Mouse (Mus musculus): ENCODE results near the gene Shb. TPM values are rescaled to one million over a fixed set of nuclear protein-coding genes. Genes with fewer than 3 reads are reported as not detected.

Shb gene
- polyA plus RNA-seq (2012; fragmentation: generic; extraction: Trizol) = 10 to 100 TPM; 21.6 to 23.5 TPM

DNA sequence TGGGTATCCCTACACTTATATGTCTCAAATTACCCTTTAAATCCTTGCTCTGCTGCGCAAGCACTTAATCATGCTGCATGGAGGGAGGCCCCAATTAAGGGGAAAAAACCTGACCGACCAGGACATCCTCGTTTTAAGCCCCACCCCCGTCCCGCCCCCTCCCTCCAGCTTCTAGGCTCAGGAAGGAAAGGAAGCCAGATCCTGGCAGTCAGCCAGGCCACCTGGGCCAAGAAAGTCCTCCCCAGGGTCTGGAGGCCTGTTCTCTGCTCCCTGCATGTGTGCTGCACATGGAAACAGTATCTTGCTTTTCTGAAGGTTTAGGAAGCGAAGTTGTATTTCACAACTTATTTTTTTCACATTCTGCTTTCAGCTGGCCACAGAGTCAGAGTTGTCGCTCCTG lies at the start of gene Shb:
Shb (minus strand) TSS at position 96 of the 400 bp plus-strand sequence.

DNA sequence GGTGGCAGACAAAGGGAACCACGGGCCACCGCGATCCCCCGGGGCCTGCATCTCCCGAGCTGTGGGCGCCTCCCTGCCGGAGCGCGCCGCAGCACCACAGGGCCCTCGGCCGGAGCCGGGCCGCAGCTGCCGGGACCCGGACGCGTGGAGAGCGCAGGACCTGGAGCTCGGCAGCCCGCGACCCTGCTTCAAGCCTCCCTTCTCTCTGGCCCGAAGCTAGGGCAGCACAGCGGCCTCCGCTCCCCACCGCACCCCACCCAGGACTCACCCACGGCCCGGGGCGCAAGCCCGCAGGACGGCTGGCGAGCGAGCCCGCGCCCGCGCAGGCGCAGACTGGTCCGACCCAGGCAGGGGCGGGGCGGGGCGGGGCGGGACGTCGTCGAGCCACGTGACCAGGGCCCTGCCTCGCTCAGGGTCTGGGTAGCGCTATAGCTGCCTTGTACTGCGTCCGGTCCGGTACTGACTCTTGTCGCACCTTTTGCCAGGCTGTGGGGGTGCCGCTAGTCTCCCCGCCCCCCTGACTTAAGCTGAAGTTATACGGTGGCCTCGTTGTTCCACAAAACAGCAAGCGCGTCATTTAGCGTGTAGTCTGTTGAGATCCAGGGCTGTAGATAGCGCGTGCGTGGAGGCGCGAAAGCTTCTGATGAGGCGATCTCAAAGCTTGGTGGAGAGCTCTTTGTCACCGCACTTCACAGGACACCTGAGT lies 123.7 kb downstream of the Shb start, which contains the start of gene Slc25a51:
Slc25a51 (minus strand) TSS at position 340 of the 706 bp plus-strand sequence.

Other genes with a start within 250 kb of the Shb start
- gene Trmt10b, start 235.3 kb downstream of the Shb start, polyA plus RNA-seq (2012; fragmentation: generic; extraction: Trizol) = 1 to 10 TPM; 1.8 to 7.7 TPM
- gene Dcaf10, start 190.4 kb downstream of the Shb start, polyA plus RNA-seq (2012; fragmentation: generic; extraction: Trizol) = 10 to 100 TPM in 1 of 2 experiments, 1 to 10 TPM in 1; 5.0 to 10.8 TPM
- 10 to 100 TPM; 16.6 to 28.4 TPM for gene Exosc3, start 189.7 kb downstream of the Shb start, polyA plus RNA-seq (2012; fragmentation: generic; extraction: Trizol)
- gene Slc25a51, start 123.7 kb downstream of the Shb start, polyA plus RNA-seq (2012; fragmentation: generic; extraction: Trizol) = 10 to 100 TPM; 13.5 to 44.6 TPM

Data from C3H10T1/2 (cell line).